Mouse (Mus musculus) right cerebral cortex, adult 18-20 months (tissue): ENCODE measurements around the gene Gapdh.
A peak's percentile ranks its signal among the peaks of the same experiment; 100 is the strongest.

Experiments
- DNase-seq: peaks from one replicate; pipeline ENCODE4 v3.0.0; 2022; ENCODE audit warnings: mixed read lengths

Gene Gapdh

DNA sequence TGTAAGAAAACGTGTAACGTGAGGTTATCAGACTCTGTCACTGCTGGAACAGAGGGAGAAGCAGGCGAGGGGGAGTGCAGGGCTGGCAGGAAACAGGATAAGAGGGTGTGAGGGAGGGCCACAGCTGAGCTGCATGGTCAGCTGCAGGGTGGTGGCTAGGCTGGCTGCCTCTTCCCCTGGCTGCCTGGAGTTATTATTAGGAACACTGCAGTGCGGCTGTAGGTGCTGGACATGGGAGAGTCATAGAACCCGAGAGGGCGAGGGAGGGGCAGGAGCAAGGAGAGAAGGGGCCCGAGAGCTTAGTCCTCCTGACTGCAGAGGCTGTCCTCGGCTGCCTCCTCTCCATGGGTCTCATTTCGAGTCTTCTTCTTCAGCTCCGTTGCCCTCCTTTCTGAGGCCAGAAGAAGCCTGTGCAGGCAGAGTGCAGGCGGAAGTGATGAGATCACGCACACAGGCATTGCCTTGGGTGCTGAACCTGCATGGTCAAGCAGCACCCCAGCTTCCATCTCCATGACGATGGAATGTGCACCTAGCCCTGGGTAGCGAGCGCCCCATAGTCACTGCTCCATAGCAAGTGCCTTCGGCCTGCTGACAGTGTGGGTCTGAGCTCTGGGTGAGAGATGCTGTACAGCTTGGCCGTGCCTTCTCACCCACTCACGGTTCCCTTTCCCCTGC lies 17.9 kb downstream of the Gapdh start:
- peak; percentile 68 for DNase-seq

DNA sequence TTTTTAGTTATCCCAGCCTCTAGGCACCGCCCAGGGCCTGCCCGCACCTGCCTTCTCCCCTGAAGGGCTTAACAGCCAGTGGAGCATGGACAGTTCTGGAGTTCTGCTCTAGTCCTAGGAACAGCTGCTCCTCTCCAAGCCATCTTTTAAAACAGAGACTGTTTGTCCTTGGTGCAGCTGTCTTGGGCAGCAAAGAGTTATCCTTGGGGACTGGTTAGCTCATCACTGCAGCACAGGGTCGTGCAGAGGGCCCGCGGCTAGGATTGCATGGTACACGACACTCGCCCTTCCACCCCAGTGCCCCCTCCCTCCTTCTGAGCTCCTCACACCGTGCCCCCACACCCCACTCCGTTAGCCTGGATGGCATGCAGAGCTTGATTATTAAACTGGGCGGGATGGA lies 18.9 kb downstream of the Gapdh start:
- no peak for DNase-seq

- no peak for DNase-seq
These were observed 19.5 kb downstream of the Gapdh start for GRCm38 (mm10) chr6:125146797-125147196.

DNA sequence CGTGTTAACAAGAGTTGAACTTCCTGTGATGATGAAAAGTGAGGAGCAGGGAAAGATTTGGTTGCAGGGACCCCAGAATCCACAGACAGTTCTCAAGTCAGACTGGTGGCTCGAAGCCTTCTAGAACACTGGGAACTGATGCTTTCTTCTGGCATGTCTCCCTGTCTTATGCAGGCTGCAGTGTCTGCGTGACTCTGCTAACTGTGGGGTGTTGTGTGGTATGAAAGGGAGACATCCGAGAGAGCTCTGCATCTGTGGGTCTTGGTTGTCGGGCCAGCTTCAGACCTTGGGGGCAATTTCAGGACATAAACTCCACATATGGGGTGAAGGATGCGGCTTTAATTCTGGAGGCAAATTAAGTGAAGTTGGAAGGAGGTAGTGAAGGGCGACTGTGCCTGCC lies 20.1 kb downstream of the Gapdh start:
- no peak for DNase-seq

DNA sequence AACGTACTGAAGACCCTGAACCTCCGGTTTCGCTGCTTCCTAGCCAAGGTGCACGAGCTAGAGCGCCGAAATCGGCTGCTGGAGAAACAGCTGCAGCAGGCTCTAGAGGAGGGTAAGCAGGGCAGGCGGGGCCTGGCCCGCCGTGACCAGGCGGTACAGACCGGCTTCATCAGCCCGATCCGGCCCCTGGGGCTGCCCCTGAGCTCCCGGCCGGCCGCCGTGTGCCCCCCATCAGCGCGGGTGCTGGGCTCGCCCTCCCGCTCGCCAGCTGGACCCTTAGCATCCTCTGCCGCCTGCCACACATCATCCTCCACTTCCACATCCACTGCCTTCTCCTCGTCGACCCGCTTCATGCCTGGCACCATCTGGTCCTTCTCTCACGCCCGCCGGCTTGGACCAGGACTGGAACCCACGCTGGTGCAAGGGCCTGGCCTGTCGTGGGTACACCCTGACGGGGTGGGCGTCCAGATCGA lies 20.8 kb downstream of the Gapdh start:
- no peak for DNase-seq

- peak; percentile 95 for DNase-seq
These were observed 21.3 kb downstream of the Gapdh start, which contains the start of gene Iffo1 for GRCm38 (mm10) chr6:125145001-125145400. Gene Iffo1 (plus strand): TSS chr6:125145241.

DNA sequence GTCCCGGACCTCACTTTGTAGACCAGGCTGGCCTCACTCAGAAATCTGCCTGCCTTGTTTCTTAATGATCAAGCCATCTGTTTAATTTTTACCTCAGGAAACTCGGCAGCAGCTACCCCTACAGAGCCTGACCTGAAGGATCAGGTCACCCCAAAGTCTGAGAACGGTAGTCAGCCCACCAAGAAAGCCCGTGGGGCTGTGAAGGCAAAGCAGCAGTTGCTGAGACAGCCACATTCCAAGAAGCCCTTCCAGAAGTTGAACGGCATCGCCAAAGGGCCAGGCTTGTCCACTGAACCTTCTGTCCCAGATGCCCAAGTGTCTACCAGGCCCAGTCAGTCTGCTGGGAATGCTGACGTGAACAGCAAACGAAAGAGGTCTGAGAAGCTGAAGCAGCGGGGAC lies 22.4 kb downstream of the Gapdh start:
- no peak for DNase-seq

- no peak for DNase-seq
These were observed 23.1 kb downstream of the Gapdh start for GRCm38 (mm10) chr6:125143128-125143527.

DNA sequence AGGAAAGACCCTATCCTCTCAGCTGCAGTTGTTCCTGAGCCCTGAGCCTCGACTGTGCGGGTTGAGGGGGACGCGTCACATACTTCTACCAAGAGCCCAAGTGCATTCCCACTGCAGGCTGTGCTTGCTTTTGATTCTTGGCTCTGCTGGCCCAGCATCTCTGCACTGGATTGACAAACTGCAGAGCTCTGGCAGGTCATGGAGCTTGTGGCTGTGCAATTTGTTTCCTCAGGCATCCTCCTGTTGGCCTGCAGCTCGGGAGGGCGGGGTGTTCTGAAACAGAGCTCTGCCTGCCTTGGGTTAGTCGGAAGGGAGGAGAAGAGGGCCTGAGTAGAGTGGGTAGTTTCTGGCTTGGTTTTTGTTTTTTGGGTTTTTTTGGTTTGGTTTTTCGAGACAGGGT lies 23.8 kb downstream of the Gapdh start:
- no peak for DNase-seq

DNA sequence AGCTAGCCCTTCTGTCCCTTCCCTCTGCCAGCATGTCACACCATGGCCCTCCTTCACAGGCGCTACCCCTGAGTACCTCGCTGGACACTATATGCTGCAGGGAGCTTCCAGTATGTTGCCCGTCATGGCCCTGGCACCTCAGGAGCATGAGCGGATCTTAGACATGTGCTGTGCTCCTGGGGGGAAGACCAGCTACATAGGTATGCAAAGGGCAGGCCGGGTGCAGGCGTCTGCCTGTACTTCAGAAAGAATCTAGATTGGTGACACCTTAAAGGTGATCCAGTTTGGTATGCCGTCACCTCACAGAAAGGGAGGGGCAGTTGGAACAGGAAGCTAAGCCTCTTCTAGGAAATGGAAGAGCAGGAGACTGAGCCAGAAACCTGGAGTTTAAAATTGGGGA lies 26.5 kb downstream of the Gapdh start:
- no peak for DNase-seq

GRCm38 (mm10) chr6:125137002-125137671 lies 29.1 kb downstream of the Gapdh start:
- peak; percentile 55 for DNase-seq

DNA sequence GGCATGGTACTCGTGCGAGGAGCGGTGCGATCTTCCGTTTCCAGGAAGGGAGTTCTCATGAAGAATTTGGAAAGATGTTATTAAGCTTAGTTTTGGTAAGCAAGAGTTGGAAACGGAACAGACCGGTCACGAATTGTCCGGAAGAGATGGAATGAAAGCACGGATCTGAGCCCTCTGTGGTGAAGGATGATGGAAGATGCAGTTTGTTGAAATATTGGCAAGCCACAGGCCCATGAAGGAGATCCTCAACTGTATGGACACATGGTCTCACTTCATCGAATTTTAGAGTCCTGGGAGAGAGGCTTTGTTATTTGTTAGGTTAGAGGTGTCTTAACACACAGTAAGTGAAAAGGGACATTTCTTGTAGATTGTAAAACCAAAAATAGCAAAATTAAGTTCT lies 33.8 kb downstream of the Gapdh start:
- no peak for DNase-seq

DNA sequence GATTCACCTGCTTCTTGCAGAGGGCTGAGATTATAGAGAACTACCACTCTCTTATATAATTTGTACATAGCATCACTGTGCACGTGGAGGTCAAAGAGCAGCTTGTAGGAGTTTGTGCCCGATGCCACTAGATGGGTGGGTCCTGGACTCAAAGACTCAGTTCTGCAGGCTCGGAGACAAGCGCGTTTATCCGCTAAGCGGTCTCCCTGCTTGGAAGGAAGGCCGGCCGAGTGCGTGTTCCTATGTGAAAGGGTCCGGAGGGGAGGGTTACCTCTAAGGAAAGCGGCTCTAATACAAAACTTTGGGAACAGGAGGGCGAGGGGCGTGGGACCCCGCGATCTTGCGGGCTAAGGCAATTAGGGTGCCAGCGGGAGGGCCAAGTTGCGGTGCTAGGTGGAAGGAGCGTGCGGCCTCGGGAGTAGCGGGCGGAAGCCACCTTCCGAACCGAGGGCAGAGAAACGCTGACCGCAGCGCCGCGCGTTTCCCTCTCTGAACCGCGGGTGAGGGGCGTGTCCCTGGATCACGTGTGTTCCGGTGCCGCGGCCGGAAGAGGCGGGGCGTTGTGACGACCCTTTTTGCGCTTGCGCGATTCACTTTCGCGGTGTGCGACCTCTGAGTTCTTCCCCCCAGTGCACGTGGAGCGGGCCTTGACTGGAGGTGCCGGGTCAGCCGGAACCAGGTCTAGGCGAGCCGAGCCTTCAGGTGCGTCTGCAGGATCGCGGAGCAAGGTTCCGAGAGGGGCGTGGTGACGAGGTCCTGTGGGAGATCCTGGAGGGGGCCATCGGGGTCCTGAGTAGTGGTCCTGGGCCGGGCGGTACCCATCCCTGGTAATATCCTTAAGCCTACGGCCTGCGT lies 34.7 kb downstream of the Gapdh start, which contains the start of gene Nop2:
Gene Nop2 (plus strand): TSS at position 608 of the 855 bp plus-strand sequence.
- DNase-seq, result peak; percentile 86

DNA sequence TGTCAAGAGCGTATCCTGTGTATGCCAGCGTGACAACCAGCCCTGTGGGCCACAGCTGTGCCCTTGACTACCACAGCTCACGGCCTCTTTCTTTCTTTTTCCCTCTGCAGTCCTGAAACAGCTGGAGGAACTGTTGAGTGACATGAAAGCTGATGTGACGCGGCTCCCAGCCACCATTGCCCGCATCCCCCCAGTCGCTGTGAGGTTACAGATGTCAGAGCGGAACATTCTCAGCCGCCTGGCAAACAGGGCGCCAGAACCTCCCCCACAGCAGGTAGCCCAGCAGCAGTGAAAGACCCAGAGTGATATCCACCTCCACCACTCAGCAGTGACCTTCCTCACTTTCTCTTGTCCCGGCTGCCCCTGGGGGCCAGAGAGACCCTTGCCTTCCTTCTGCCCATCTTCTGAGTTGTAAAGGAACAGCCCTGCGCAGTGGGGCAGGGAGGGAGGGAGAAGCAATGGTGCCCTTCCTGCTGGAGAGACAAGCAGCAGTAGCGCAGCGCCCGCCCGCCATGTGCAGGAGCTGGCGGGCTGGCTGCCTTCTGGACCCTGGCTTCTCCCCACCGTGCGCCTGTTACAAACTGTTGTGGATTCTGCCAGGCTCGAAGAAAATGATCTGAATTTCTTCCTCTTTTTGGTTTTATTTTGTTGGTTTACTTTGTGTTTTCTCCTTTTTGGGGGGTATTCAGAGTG lies 36.4 kb downstream of the Gapdh start:
- no peak for DNase-seq

DNA sequence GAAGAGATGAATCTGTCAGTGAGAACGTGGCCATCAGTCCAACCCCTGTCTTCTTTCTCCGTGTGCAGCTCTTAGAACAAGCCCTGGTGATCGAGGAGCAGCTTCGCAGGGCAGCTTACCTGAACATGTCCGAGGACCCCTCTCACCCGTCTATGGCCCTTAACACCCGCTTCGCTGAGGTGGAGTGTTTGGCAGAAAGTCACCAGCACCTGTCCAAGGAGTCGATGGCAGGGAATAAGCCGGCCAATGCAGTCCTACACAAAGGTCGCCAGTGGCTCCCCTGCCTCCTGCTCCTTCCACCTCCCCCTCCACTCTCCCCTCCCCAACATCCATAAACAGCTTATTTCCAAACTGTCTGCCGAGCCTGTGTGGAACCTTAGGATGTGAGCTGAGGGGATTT lies 37.5 kb downstream of the Gapdh start:
- DNase-seq, result no peak

DNA sequence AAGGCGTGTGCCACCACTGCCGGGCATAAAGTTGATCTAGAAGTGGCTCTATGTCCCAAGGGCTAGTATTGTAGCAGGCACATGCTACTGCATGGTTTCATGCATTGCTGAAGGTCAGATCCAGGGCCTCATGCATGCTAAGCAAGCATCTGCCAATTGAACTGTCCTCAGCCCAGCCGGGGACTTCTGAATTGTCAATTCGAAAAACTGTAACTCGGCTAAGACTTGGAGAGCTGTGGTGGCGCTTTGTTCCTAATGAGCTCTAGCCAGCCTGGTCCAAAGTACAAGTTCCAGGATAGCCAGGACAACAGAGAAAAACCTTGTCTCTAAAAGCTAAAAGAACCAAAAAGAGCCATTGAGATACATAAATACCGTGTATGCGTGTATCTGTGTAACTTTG lies 46.9 kb downstream of the Gapdh start:
- DNase-seq, result no peak

- DNase-seq, result no peak
These were observed 53.7 kb downstream of the Gapdh start for GRCm38 (mm10) chr6:125112553-125112952.
